Mouse (Mus musculus) midbrain, embryonic 12.5 days (tissue): ENCODE measurements around the gene D17Wsu92e. TPM values are rescaled to one million over a fixed set of nuclear protein-coding genes. Genes with fewer than 3 reads are reported as not detected.
A peak's percentile ranks its signal among the peaks of the same experiment; 100 is the strongest.

Experiments used
- ATAC-seq: fragments of 200-750 bp; cut with Nextera tagmentation; 2 replicates; pipeline ENCODE4 v1.8.0; 2017; ENCODE audit warnings: low read depth, moderate TSS enrichment, moderate library complexity; ENCODE audit not compliant: low FRiP score
- H3K27ac ChIP-seq: fragments of 300-500 bp; sonication (generic); replicated peaks from 2 replicates; pipeline ENCODE4 v1.5.1; 2016; ENCODE audit warnings: mild to moderate bottlenecking
- H3K27me3 ChIP-seq: fragments of 300-500 bp; sonication (generic); 2 replicates; pipeline ENCODE4 v1.6.1; 2016; ENCODE audit warnings: mild to moderate bottlenecking
- H3K36me3 ChIP-seq: fragments of 300-500 bp; sonication (generic); 2 replicates; pipeline ENCODE4 v1.6.1; 2016
- H3K4me1 ChIP-seq: fragments of 300-500 bp; sonication (generic); 2 replicates; pipeline ENCODE4 v1.6.1; 2016
- H3K4me2 ChIP-seq: fragments of 300-500 bp; sonication (generic); replicated peaks from 2 replicates; pipeline ENCODE4 v1.6.1; 2016; ENCODE audit warnings: mild to moderate bottlenecking, moderate library complexity
- H3K4me3 ChIP-seq: fragments of 300-500 bp; sonication (generic); 2 replicates; pipeline ENCODE4 v1.5.1; 2016; ENCODE audit warnings: mild to moderate bottlenecking
- H3K9ac ChIP-seq: fragments of 300-500 bp; sonication (generic); replicated peaks from 2 replicates; pipeline ENCODE4 v1.6.1; 2016; ENCODE audit warnings: mild to moderate bottlenecking, moderate library complexity
- H3K9me3 ChIP-seq: fragments of 300-500 bp; sonication (generic); 2 replicates; pipeline ENCODE4 v1.6.1; 2016; ENCODE audit warnings: mild to moderate bottlenecking
- WGBS: fragments of 180-500 bp; shearing (Covaris S2); methylation state at CpG from one replicate; pipeline ENCODE4 v1.1.7; 2016; 5-methylcytosine and 5-hydroxymethylcytosine counted together
- polyA plus RNA-seq: library from polyadenylated mRNA; unstranded; fragments of >200 nt; fragmentation: Nextera tagmentation; extraction: Ambion mirVana; gene quantifications from 2 replicates; pipeline ENCODE4 v1.2.1, GENCODE M21; 2016

The D17Wsu92e gene
- polyA plus RNA-seq, 1 experiment from 2014 or later: 12.4 TPM

- Histone ChIP-seq H3K9me3 (no peaks in the 10 kb centered on the region), H3K27me3 (no peaks in the 10 kb centered on the region), H3K4me3 (no peak overlapping the region), H3K9ac (no peak overlapping the region), H3K36me3 (no peaks in the 10 kb centered on the region), H3K4me2 (no peak overlapping the region), H3K4me1 (peaks cover 45% of the 10 kb centered on the region), H3K27ac (peak overlapping the region; percentile 83)
- no peak for ATAC-seq
- WGBS: 61% methylated on average over 16 of the region's 16 CpGs
These were observed 20.5 kb downstream of the D17Wsu92e start for GRCm38 (mm10) chr17:27799771-27800584.

GRCm38 (mm10) chr17:27797341-27797872, 23.0 kb downstream of the D17Wsu92e start:
- peaks cover 5% of the 10 kb centered on the region; the same call in 1 of the 2 replicates for H3K36me3 ChIP-seq
- H3K27ac ChIP-seq: peak overlapping the region; percentile 94
- no peaks in the 10 kb centered on the region for H3K27me3 ChIP-seq
- H3K4me2 ChIP-seq: peak overlapping the region; percentile 43
- 23% methylated on average over 11 of the region's 11 CpGs for WGBS
- peak overlapping the region; percentile 50 for H3K9ac ChIP-seq
- peak overlapping the region; percentile 12; the same call in 1 of the 2 replicates for H3K4me3 ChIP-seq
- peak; percentile 63 for ATAC-seq
- H3K4me1 ChIP-seq: peaks cover 40% of the 10 kb centered on the region
- no peaks in the 10 kb centered on the region for H3K9me3 ChIP-seq

DNA sequence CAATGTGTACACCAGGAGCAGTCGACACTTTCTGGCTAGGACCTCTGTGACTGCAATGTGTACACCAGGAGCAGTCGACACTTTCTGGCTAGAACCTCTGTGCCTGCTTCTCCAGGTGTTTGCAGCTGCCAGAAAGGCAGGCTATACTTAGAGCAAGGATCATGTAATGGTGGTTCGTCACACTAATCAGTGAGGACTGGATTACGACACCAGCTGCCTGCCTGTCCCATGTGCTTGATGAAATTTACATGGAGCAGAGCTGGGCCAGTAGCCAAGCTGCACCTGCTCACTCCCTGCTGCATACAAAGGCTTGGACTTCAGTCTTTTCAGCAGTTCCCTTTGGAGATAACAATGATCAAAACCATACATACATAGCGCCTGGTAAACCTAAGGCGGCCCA, 23.7 kb downstream of the D17Wsu92e start:
- peak; percentile 92 for ATAC-seq
- peak overlapping the region; percentile 43 for H3K4me2 ChIP-seq
- 0 out of 2 replicates have a peak overlapping the region, but pooled peaks have one; percentile 12 for H3K4me3 ChIP-seq
- H3K36me3 ChIP-seq: peaks cover 5% of the 10 kb centered on the region; the same call in 1 of the 2 replicates
- peak overlapping the region; percentile 50 for H3K9ac ChIP-seq
- no peaks in the 10 kb centered on the region for H3K9me3 ChIP-seq
- H3K27ac ChIP-seq: peak overlapping the region; percentile 94
- WGBS: 43% methylated on average over 6 of the region's 6 CpGs
- peaks cover 40% of the 10 kb centered on the region for H3K4me1 ChIP-seq
- no peaks in the 10 kb centered on the region for H3K27me3 ChIP-seq

DNA sequence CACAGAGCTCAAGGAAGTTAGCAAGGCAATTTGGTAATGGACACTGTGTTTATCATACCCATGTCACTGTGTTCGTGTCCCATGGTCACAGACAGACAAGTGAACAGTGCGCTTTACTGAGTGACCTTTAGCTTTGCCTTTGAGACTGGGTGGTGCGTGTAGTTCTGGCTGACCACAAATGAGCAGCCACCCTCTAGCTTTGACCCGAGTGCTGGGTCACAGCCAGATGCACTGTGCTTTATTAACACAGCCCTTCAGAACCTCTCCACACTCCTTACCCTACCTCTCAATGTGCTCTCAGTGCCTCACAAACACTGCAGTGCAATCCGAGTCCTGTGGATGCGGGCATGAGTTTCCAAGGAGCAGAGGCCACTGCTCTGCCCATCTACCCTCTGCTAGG, 27.3 kb downstream of the D17Wsu92e start:
- H3K27ac ChIP-seq: no peak overlapping the region
- H3K36me3 ChIP-seq: peaks cover 5% of the 10 kb centered on the region; the same call in 1 of the 2 replicates
- no peak overlapping the region for H3K9ac ChIP-seq
- H3K4me1 ChIP-seq: peaks cover 24% of the 10 kb centered on the region
- 90% methylated on average over 6 of the region's 6 CpGs for WGBS
- no peak for ATAC-seq
- H3K4me3 ChIP-seq: no peak overlapping the region
- no peak overlapping the region for H3K4me2 ChIP-seq
- H3K9me3 ChIP-seq: no peaks in the 10 kb centered on the region
- H3K27me3 ChIP-seq: no peaks in the 10 kb centered on the region

DNA sequence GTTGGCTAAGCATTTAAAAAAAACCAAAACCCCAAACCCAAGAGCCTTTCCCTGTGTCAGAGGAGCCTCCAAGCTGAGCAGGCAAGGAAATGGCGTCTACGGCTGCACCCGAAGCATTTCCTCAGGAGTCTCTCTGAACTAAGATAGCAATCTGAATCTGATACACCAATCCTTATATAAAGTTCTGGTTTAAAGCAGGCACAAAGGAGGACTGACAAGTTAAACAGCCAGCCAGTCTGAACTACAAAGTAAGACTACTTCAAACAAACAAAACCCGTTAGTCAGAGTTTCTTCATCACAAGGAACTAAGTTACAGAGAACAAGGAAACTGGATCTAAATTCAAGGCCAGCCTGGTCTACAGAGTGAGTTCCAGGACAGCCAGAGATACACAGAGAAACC, 27.9 kb downstream of the D17Wsu92e start:
- Histone ChIP-seq H3K27me3 (no peaks in the 10 kb centered on the region), H3K4me2 (no peak overlapping the region), H3K4me1 (peaks cover 18% of the 10 kb centered on the region), H3K27ac (no peak overlapping the region), H3K36me3 (peaks cover 5% of the 10 kb centered on the region; the same call in 1 of the 2 replicates), H3K9ac (no peak overlapping the region), H3K9me3 (no peaks in the 10 kb centered on the region), H3K4me3 (no peak overlapping the region)
- ATAC-seq: no peak
- whole genome bisulfite sequencing: 89% methylated on average over 4 of the region's 4 CpGs

- no peak for ATAC-seq
- H3K36me3 ChIP-seq: peaks cover 5% of the 10 kb centered on the region; the same call in 1 of the 2 replicates
- no peak overlapping the region for H3K4me2 ChIP-seq
- no peak overlapping the region for H3K9ac ChIP-seq
- 85% methylated on average over 2 of the region's 2 CpGs for WGBS
- no peaks in the 10 kb centered on the region for H3K9me3 ChIP-seq
- no peaks in the 10 kb centered on the region for H3K27me3 ChIP-seq
- H3K4me1 ChIP-seq: peaks cover 8% of the 10 kb centered on the region
- no peak overlapping the region for H3K4me3 ChIP-seq
- H3K27ac ChIP-seq: no peak overlapping the region
These were observed 28.9 kb downstream of the D17Wsu92e start for GRCm38 (mm10) chr17:27791556-27791955.

- 85% methylated on average over 2 of the region's 2 CpGs for WGBS
- Histone ChIP-seq H3K4me3 (no peak overlapping the region), H3K4me1 (peaks cover 2% of the 10 kb centered on the region; the same call in 1 of the 2 replicates), H3K27ac (no peak overlapping the region; the same call in 1 of the 2 replicates), H3K9ac (no peak overlapping the region), H3K9me3 (no peaks in the 10 kb centered on the region), H3K4me2 (no peak overlapping the region), H3K27me3 (no peaks in the 10 kb centered on the region), H3K36me3 (peaks cover 6% of the 10 kb centered on the region)
- no peak for ATAC-seq
These were observed 29.5 kb downstream of the D17Wsu92e start for GRCm38 (mm10) chr17:27790976-27791375.

DNA sequence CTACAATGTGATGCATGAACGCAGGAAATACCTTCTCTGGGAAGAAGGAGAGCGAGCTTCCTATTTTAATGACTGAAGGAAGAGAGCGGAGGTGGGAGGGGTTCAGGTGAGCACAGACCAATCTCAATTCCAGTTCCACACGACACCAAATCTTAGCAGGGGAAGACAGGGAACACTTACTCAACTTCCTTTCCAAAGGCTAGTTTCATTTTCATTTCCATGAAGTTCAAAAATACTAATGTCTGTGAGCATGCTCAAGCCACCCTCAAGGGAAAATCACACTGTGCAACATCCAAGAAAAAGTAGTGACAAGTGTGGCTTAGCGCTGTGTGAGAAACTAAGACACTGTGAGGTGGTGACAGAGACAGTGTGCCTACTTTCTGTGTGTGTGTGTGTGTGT, 30.4 kb downstream of the D17Wsu92e start:
- no peak overlapping the region for H3K9ac ChIP-seq
- no peak overlapping the region for H3K27ac ChIP-seq
- no peak overlapping the region for H3K4me2 ChIP-seq
- H3K4me1 ChIP-seq: no peaks in the 10 kb centered on the region
- ATAC-seq: no peak
- WGBS: 95% methylated on average over 5 of the region's 5 CpGs
- H3K36me3 ChIP-seq: peaks cover 15% of the 10 kb centered on the region
- H3K27me3 ChIP-seq: no peaks in the 10 kb centered on the region
- no peaks in the 10 kb centered on the region for H3K9me3 ChIP-seq
- H3K4me3 ChIP-seq: no peak overlapping the region

DNA sequence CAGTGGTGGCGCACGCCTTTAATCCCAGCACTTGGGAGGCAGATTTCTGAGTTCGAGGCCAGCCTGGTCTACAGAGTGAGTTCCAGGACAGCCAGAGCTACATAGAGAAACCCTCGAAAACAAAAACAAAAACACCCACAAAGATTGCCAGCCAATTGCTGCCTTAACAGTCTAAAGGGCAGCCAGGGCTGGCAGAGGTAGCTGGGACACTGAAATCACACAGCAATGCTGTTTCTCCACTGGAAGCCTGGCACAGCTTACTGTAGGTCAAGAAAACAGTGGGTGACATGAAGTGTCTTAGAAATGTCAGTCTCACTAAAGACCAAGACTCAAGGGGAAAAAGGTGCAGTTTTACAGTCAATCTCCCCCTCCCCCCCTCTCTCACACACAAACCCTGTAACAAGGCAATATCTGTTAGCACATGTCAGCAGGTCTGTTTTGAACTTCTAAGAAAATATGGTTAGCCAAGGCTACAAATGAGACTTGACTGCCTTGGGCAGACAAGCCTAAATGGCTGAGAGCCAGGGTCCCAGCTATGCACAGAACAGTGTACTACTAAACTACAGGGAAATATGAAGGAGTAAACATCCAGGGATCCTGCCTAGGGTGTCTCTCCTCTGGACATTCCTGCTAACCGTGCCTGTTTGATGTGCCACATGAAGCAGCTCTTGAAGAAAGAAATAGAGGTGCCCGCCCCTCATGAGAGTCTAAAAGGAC, 31.8 kb downstream of the D17Wsu92e start:
- no peaks in the 10 kb centered on the region for H3K4me1 ChIP-seq
- H3K27ac ChIP-seq: no peak overlapping the region
- ATAC-seq: no peak
- WGBS: 93% methylated on average over 6 of the region's 6 CpGs
- H3K9me3 ChIP-seq: no peaks in the 10 kb centered on the region
- no peak overlapping the region for H3K4me2 ChIP-seq
- no peak overlapping the region for H3K9ac ChIP-seq
- no peaks in the 10 kb centered on the region for H3K27me3 ChIP-seq
- H3K4me3 ChIP-seq: no peak overlapping the region
- H3K36me3 ChIP-seq: peaks cover 28% of the 10 kb centered on the region

- no peak for ATAC-seq
- H3K9ac ChIP-seq: no peak overlapping the region
- 83% methylated on average over 4 of the region's 4 CpGs for WGBS
- H3K4me3 ChIP-seq: no peak overlapping the region
- H3K4me2 ChIP-seq: no peak overlapping the region
- H3K36me3 ChIP-seq: peaks cover 26% of the 10 kb centered on the region
- no peaks in the 10 kb centered on the region for H3K27me3 ChIP-seq
- no peaks in the 10 kb centered on the region for H3K4me1 ChIP-seq
- H3K27ac ChIP-seq: no peak overlapping the region
- H3K9me3 ChIP-seq: no peaks in the 10 kb centered on the region
These were observed 36.9 kb downstream of the D17Wsu92e start for GRCm38 (mm10) chr17:27783567-27783966.

DNA sequence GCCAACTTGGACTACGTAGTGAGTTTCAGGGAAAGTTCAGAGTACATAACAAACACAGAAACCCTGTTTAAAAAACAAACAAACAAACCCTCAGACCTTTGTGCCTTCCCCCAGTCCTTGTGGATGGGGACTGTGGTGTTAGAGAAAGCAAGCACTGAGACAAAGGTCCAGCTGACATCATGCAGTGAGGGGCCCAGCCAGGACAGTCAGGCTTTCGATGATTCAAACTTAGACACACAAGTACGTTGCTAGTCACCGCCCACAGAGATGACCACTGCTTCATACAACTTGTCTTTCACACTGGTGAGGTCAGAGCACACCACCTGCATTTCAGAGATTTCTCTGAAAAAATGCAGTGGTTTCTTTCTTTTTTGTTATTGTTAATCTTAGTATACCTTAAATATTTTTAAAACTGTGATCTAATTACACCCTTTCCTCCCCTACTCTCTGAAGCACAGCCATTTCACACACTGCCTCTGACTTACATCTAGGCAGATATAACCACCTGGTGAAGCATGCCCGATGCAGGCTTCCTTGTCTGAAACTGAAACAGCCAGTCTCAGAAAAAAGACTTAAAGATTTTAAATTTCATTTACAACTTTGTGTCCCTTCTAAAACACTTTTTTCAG, 39.3 kb downstream of the D17Wsu92e start:
- 77% methylated on average over 5 of the region's 5 CpGs for WGBS
- H3K4me1 ChIP-seq: no peaks in the 10 kb centered on the region
- no peak for ATAC-seq

More for the DNA sequence above, 39.3 kb downstream of the D17Wsu92e start:
- Histone ChIP-seq H3K4me2 (no peak overlapping the region), H3K9me3 (no peaks in the 10 kb centered on the region), H3K27me3 (no peaks in the 10 kb centered on the region), H3K4me3 (no peak overlapping the region), H3K36me3 (peaks cover 26% of the 10 kb centered on the region), H3K27ac (no peak overlapping the region), H3K9ac (no peak overlapping the region)
